ENCODE assay signal across 8 mouse cellular contexts in genomic region chr11:5901950-5902349, GRCm38 (mm10). TPM values are rescaled to one million over a fixed set of nuclear protein-coding genes. Genes with fewer than 3 reads are reported as not detected.
DNase-seq lines count a peak whose midpoint lies in the region; ATAC-seq lines count a peak whose summit lies in the region.

No protein-coding gene starts in this region.

- H3K9me3 ChIP-seq in heart, embryonic 15.5 days (replicated peaks): no peaks in the 10 kb centered on the region

- 5% methylated on average over 32 of the region's 32 CpGs for WGBS in heart, embryonic 15.5 days

- peak; percentile 39 to 66 for DNase-seq in adrenal gland, adult (ENCODE audit: inconsistent age in 2 of 2, low spot score in 1 of 2)
- no peak for DNase-seq in adrenal gland, adult 18-20 months (ENCODE audit: low spot score in 2 of 2)
- peak; percentile 53 for DNase-seq in ovary, postnatal 36 days (ENCODE audit: low spot score)
- DNase-seq in ovary, postnatal 14 days (ENCODE audit: low spot score): no peak
- DNase-seq in left cerebral cortex, postnatal 4 days: peak; percentile 71
- peak; percentile 79 for DNase-seq in neural tube, embryonic 10.5 days (ENCODE audit: extremely low spot score, low spot score)
- no peak for DNase-seq in thymus, postnatal 0 days (ENCODE audit: low spot score)

- peak; percentile 49; the same call in 1 of the 2 replicates for ATAC-seq in heart, embryonic 15.5 days (replicated peaks; ENCODE audit: insufficient number of reproducible peaks, insufficient read depth, low FRiP score, low read depth)

- H3K4me1 ChIP-seq in heart, embryonic 15.5 days (replicated peaks): peaks cover 38% of the 10 kb centered on the region

- H3K4me3 ChIP-seq in heart, embryonic 15.5 days: peak overlapping the region; percentile 37

- H3K9ac ChIP-seq in heart, embryonic 15.5 days: peak overlapping the region; percentile 30

- peak overlapping the region; percentile 59 for H3K4me2 ChIP-seq in heart, embryonic 15.5 days

- no peaks in the 10 kb centered on the region for H3K36me3 ChIP-seq in heart, embryonic 15.5 days

- intact Hi-C loops in left cerebral cortex, postnatal 4 days (cut with DNase I): no loop called here

- H3K27me3 ChIP-seq in heart, embryonic 15.5 days: peaks cover 20% of the 10 kb centered on the region; the same call in 1 of the 2 replicates

- 0 out of 2 replicates have a peak overlapping the region, but pooled peaks have one; percentile 0 for H3K27ac ChIP-seq in heart, embryonic 15.5 days

RNA-seq across cellular contexts. Expression of gene Myl7, which starts 3.4 kb away (rescaled TPM):
- not detected for total RNA-seq in adrenal gland, adult 18-20 months (2021)
- 3,544 and 4,168 TPM in 2 replicates for polyA plus RNA-seq in heart, embryonic 15.5 days (2015; fragmentation: Nextera tagmentation; extraction: Ambion mirVana)
- total RNA-seq in left cerebral cortex, postnatal 4 days (2021): not detected
- polyA plus RNA-seq in thymus, postnatal 0 days (2015; fragmentation: Nextera tagmentation; extraction: Ambion mirVana): 6.8 and 7.0 TPM in 2 replicates

RNA-seq across cellular contexts. Expression of gene Pold2, which starts 23.9 kb away (rescaled TPM):
- total RNA-seq in adrenal gland, adult 18-20 months (2021): 10 to 100 TPM; 34.1 to 44.6 TPM
- polyA plus RNA-seq in heart, embryonic 15.5 days (2015; fragmentation: Nextera tagmentation; extraction: Ambion mirVana): 96.4 and 112 TPM in 2 replicates
- total RNA-seq in left cerebral cortex, postnatal 4 days (2021): 10 to 100 TPM; 26.6 to 37.5 TPM
- 97.0 and 118 TPM in 2 replicates for polyA plus RNA-seq in thymus, postnatal 0 days (2015; fragmentation: Nextera tagmentation; extraction: Ambion mirVana)

RNA-seq across cellular contexts. Expression of gene Aebp1, which starts 40.2 kb away (rescaled TPM):
- total RNA-seq in adrenal gland, adult 18-20 months (2021): 100 to 1,000 TPM; 245 to 387 TPM
- polyA plus RNA-seq in heart, embryonic 15.5 days (2015; fragmentation: Nextera tagmentation; extraction: Ambion mirVana): 31.7 and 43.7 TPM in 2 replicates
- total RNA-seq in left cerebral cortex, postnatal 4 days (2021): 10 to 100 TPM; 20.4 to 24.8 TPM
- 4.3 and 4.6 TPM in 2 replicates for polyA plus RNA-seq in thymus, postnatal 0 days (2015; fragmentation: Nextera tagmentation; extraction: Ambion mirVana)

RNA-seq across cellular contexts. Expression of gene Gck, which starts 47.9 kb away (rescaled TPM):
- total RNA-seq in adrenal gland, adult 18-20 months (2021): 1 to 10 TPM; 3.9 to 6.9 TPM
- polyA plus RNA-seq in heart, embryonic 15.5 days (2015; fragmentation: Nextera tagmentation; extraction: Ambion mirVana): 0.72 and 2.0 TPM in 2 replicates
- total RNA-seq in left cerebral cortex, postnatal 4 days (2021): 1 to 10 TPM; 3.9 to 4.0 TPM
- 1.0 and 1.4 TPM in 2 replicates for polyA plus RNA-seq in thymus, postnatal 0 days (2015; fragmentation: Nextera tagmentation; extraction: Ambion mirVana)

RNA-seq across cellular contexts. Expression of gene Ykt6, which starts 53.5 kb away (rescaled TPM):
- 10 to 100 TPM; 65.6 to 85.9 TPM for total RNA-seq in adrenal gland, adult 18-20 months (2021)
- polyA plus RNA-seq in heart, embryonic 15.5 days (2015; fragmentation: Nextera tagmentation; extraction: Ambion mirVana): 33.6 and 42.2 TPM in 2 replicates
- 100 to 1,000 TPM; 202 to 213 TPM for total RNA-seq in left cerebral cortex, postnatal 4 days (2021)
- 52.7 and 55.1 TPM in 2 replicates for polyA plus RNA-seq in thymus, postnatal 0 days (2015; fragmentation: Nextera tagmentation; extraction: Ambion mirVana)

Comparison
In these comparisons a context has a peak if more than half of its experiments do, and no peak if none do; other contexts are left out.
1. DNase-seq: peak in adrenal gland, adult (2 of 2), ovary, postnatal 36 days (single experiment), left cerebral cortex, postnatal 4 days (single experiment) and neural tube, embryonic 10.5 days (single experiment); none in adrenal gland, adult 18-20 months (0 of 2), ovary, postnatal 14 days (single experiment) and thymus, postnatal 0 days (single experiment).
2. RNA of gene Aebp1, which starts 40.2 kb away (total RNA-seq): 245 to 387 TPM in adrenal gland, adult 18-20 months; 20.4 to 24.8 TPM in left cerebral cortex, postnatal 4 days; every median in the first group is over 4 times any median in the second.